Mouse (Mus musculus) neural tube, embryonic 11.5 days (tissue): ENCODE results near the gene Ear2. TPM values are rescaled to one million over a fixed set of nuclear protein-coding genes. Genes with fewer than 3 reads are reported as not detected.
"Not testable (repeated sequence)": the region's sequence is repeated elsewhere in the genome, so short reads cannot be mapped to it uniquely, and the experiment has no call there.

Source experiments
- ATAC-seq: fragments of 200-750 bp; cut with Nextera tagmentation; 2 replicates; pipeline ENCODE4 v1.8.0; 2017; ENCODE audit warnings: moderate number of reproducible peaks, mild to moderate bottlenecking, moderate TSS enrichment, moderate library complexity; ENCODE audit not compliant: insufficient read depth, low FRiP score, low TSS enrichment
- DNase-seq: peaks from one replicate; pipeline ENCODE4 v3.0.0-alpha.2; 2015; ENCODE audit warnings: low spot score
- H3K27ac ChIP-seq: fragments of 300-500 bp; sonication (generic); 2 replicates; pipeline ENCODE4 v1.5.1; 2014; ENCODE audit warnings: low read depth, mild to moderate bottlenecking, low read length
- H3K27me3 ChIP-seq: fragments of 300-500 bp; sonication (generic); 2 replicates; pipeline ENCODE4 v1.6.1; 2014; ENCODE audit warnings: mild to moderate bottlenecking, low read length, mixed read lengths; ENCODE audit not compliant: control insufficient read depth, insufficient read depth
- H3K36me3 ChIP-seq: fragments of 300-500 bp; sonication (generic); 2 replicates; pipeline ENCODE4 v1.6.1; 2014; ENCODE audit warnings: mild to moderate bottlenecking, low read length, moderate library complexity, mixed read lengths; ENCODE audit not compliant: control insufficient read depth, insufficient read depth
- H3K4me1 ChIP-seq: fragments of 300-500 bp; sonication (generic); 2 replicates; pipeline ENCODE4 v1.6.1; 2014; ENCODE audit warnings: low read length, mixed read lengths; ENCODE audit not compliant: control insufficient read depth, insufficient read depth
- H3K4me2 ChIP-seq: fragments of 300-500 bp; sonication (generic); 2 replicates; pipeline ENCODE4 v1.6.1; 2014; ENCODE audit warnings: low read depth, mild to moderate bottlenecking, moderate library complexity
- H3K4me3 ChIP-seq: fragments of 300-500 bp; sonication (generic); 2 replicates; pipeline ENCODE4 v1.5.1; 2014; ENCODE audit warnings: low read depth, low read length
- H3K9ac ChIP-seq: fragments of 300-500 bp; sonication (generic); 2 replicates; pipeline ENCODE4 v1.6.1; 2014; ENCODE audit warnings: mild to moderate bottlenecking, low read length
- H3K9me3 ChIP-seq: fragments of 300-500 bp; sonication (generic); 2 replicates; pipeline ENCODE4 v1.6.1; 2016; ENCODE audit warnings: low read length; ENCODE audit not compliant: control insufficient read depth
- WGBS: fragments of 180-500 bp; shearing (Covaris S2); extraction: QIAGEN DNeasy Blood & Tissue Kit; methylation state at CpG from one replicate; pipeline ENCODE4 v1.1.7; 2014; 5-methylcytosine and 5-hydroxymethylcytosine counted together
- polyA plus RNA-seq: library from polyadenylated mRNA; unstranded; fragments of >200 nt; fragmentation: Nextera tagmentation; extraction: Ambion mirVana; gene quantifications from 2 replicates; pipeline ENCODE4 v1.2.1, GENCODE M21; 2014

The Ear2 gene
- polyA plus RNA-seq, 1 experiment from 2014 or later: not detected

- Histone ChIP-seq H3K4me1 (no peaks in the 10 kb centered on the region), H3K4me3 (no peak overlapping the region), H3K9me3 (no peaks in the 10 kb centered on the region), H3K4me2 (no peak overlapping the region), H3K9ac (no peak overlapping the region), H3K27ac (no peak overlapping the region), H3K36me3 (no peaks in the 10 kb centered on the region), H3K27me3 (no peaks in the 10 kb centered on the region)
- no peak for DNase-seq
- no peak for ATAC-seq
These were observed 8.5 kb downstream of the Ear2 start for GRCm38 (mm10) chr14:44110981-44111380.

- not testable (repeated sequence) for H3K4me2 ChIP-seq, ATAC-seq, H3K4me3 ChIP-seq, H3K27ac ChIP-seq, H3K9ac ChIP-seq, H3K9me3 ChIP-seq, H3K36me3 ChIP-seq, DNase-seq, H3K27me3 ChIP-seq, H3K4me1 ChIP-seq
- WGBS: 77% methylated on average over 3 of the region's 4 CpGs
These were observed 21.1 kb downstream of the Ear2 start, which contains the start of gene Gm3327 for GRCm38 (mm10) chr14:44123551-44123950. TSS of gene Gm3327 (plus strand) at chr14:44123851.

Other genes starting within 250 kb of the Ear2 start
- gene Ear1, start 227.1 kb upstream of the Ear2 start, polyA plus RNA-seq: not detected in 2 replicates
- gene Ear10, start 179.1 kb upstream of the Ear2 start, polyA plus RNA-seq: not detected in 2 replicates
- gene Gm8113, start 177.3 kb upstream of the Ear2 start, polyA plus RNA-seq: 6.7 and 7.4 TPM in 2 replicates
- gene Ang5, start 145.6 kb upstream of the Ear2 start, polyA plus RNA-seq: not detected in 2 replicates
- not detected in 2 replicates for gene Ang6, start 100.4 kb upstream of the Ear2 start, polyA plus RNA-seq
- not detected in 2 replicates for gene Gm3327, start 21.2 kb downstream of the Ear2 start, polyA plus RNA-seq
- gene Gm8212, start 95.0 kb downstream of the Ear2 start, polyA plus RNA-seq: not detected in 2 replicates
- not detected in 2 replicates for gene 4930503E14Rik, start 110.6 kb downstream of the Ear2 start, polyA plus RNA-seq
- gene Gm8220, start 182.9 kb downstream of the Ear2 start, polyA plus RNA-seq: not detected in 2 replicates
- not detected in 2 replicates for gene Gm5930, start 235.9 kb downstream of the Ear2 start, polyA plus RNA-seq